Mouse (Mus musculus) E14TG2a.4 (cell line): ENCODE measurements at regions not wholly inside any gene's neighbourhood (a gene's known extent, or its start where the extent isn't known, plus 50 kb on each side); places are given as distances from the start of the nearest gene placed in this dataset.

Source experiments
- CTCF ChIP-seq: conservative IDR thresholded peaks from 2 replicates; pipeline ENCODE4 v1.5.1; 2014; ENCODE audit warnings: low read length
- NANOG ChIP-seq: IDR thresholded peaks from 2 replicates; pipeline ENCODE4 v1.6.1; 2014; ENCODE audit warnings: borderline replicate concordance, low read length, mixed read lengths
- POU5F1 ChIP-seq: IDR thresholded peaks from 2 replicates; pipeline ENCODE4 v1.6.1; 2014; ENCODE audit warnings: low read length, borderline replicate concordance

GRCm38 (mm10) chr6:20604170-20604569 lies 611.1 kb upstream of the Kcnd2 start:
- TF ChIP-seq CTCF (no peak), NANOG (no peak), POU5F1 (no peak)
